Mouse (Mus musculus): ENCODE results near the gene Adarb1.

DNA sequence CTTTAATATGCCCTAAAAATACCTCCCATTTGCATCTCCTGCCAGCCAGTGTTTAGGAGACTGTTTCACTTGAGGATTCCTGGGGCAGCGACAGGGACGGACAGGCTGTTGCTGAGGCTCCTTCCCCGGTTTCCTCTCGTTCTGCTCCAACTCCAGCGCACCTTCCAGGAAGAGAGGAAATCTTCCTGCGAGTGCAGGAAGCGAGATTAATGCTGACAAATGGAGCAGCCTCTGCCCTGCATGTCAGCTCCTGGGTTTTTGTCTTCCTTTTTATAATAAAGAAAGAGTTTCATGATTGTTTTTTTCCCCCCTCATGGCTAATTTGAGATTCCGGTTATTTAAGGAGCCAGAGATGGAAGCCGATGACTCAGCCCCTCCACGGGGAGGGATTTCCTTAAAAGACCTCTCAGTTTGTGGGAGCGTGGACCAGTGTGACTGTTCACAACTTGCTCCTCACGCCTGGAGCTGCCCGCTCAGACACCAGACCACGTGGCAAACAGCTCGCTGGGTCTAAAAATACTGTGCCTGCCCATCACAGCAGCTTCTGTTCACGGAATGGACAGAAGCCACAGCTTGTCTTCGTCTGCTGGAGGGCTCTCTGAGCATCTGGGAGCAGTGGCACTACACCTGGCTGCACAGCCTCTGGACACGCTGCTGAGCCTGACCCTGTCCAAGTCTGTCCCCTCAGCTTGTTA lies 16.5 kb upstream of the Adarb1 start:
- TF ChIP-seq CTCF (IDR thresholded peaks at IDR 0.05; ENCODE audit: borderline replicate concordance, control insufficient read depth, extremely low read depth, insufficient read depth, low read length, poor library complexity) = no peak
- TF ChIP-seq POLR2A (IDR thresholded peaks at IDR 0.05; ENCODE audit: control insufficient read depth, extremely low read depth, insufficient read depth, low read length, poor library complexity) = no peak
